In the genomic region with DNA sequence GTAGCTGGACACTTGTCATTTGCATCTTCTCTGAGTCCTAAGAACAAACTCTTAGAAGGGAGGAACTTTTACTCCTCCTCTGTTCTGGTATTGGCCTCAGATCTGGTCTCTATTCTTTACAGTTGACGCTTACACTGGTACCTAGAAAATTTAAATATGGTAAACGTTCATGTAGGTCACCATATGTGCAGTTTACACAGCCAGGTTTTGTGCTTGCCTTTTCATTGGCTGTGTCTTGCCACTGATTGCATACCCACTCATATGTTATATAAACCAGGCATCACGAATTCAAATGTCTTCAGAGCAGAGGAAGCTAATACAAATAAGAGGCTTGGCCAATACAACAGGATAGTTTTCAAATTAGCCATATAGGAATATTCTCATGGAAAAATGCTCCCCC, we compare ENCODE assay signal across 27 mouse cellular contexts. TPM values are rescaled to one million over a fixed set of nuclear protein-coding genes. Genes with fewer than 3 reads are reported as not detected.
DNase-seq lines count a peak whose midpoint lies in the region; ATAC-seq and TF ChIP-seq lines count a peak whose summit lies in the region.
"Had no signal": no experiment of that assay in that cellular context is flagged by ENCODE, and none has a peak within 500 bp of the region (broad histone marks: within the 10 kb centered on the region; RNA-seq: fewer than 3 reads in every experiment).

No protein-coding gene starts in this region.

- ATAC-seq in frontal cortex, adult (ENCODE audit: low TSS enrichment): peak; percentile 89
- ATAC-seq: activated CD4-positive, CD25-positive, alpha-beta regulatory T cell, adult 4 months; CD4-positive, CD25-positive, alpha-beta regulatory T cell, adult 4 months; forebrain, embryonic 14.5 days; forebrain, embryonic 16.5 days; Patski had no signal

- intact Hi-C loops in left cerebral cortex, adult 2 months (cut with DNase I): no loop called here
- intact Hi-C loops in left cerebral cortex, postnatal 36 days (cut with DNase I): no loop called here

- DNase-seq in cerebellum, adult 11-12 months: peak; percentile 22
- no peak for DNase-seq in cerebellum, postnatal 14 days
- no peak for DNase-seq in frontal cortex, postnatal 14 days (ENCODE audit: low spot score in 2 of 2)
- DNase-seq in left cerebral cortex, adult 2 months (ENCODE audit: extremely low spot score in 1 of 2, low spot score in 2 of 2): no peak
- DNase-seq in left cerebral cortex, postnatal 36 days (ENCODE audit: low spot score in 2 of 2): no peak
- peak; percentile 71 for DNase-seq in brain, adult 2 months (ENCODE audit: low read depth, low spot score)
- DNase-seq in urinary bladder, postnatal 25 days (ENCODE audit: low spot score): no peak
- DNase-seq: adrenal gland, adult 8-10 months; adrenal gland, postnatal 14 days; adrenal gland, postnatal 36 days; B cell, adult 2 months; cerebellum, adult 18-20 months; cerebellum, adult 8-10 months; cerebellum, postnatal 10 days; cerebellum, postnatal 36 days; embryo, embryonic 11 days had no signal

- H3K27ac ChIP-seq in left cerebral cortex, adult 2 months: peak overlapping the region; percentile 29; the same call in 1 of the 2 replicates
- H3K27ac ChIP-seq: embryonic facial prominence, embryonic 13.5 days; embryonic facial prominence, embryonic 15.5 days; forebrain, embryonic 10.5 days; forebrain, embryonic 12.5 days had no signal

- H3K4me3 ChIP-seq in left cerebral cortex, adult 2 months: no peak overlapping the region
- H3K4me3 ChIP-seq: embryonic facial prominence, embryonic 13.5 days; embryonic facial prominence, embryonic 15.5 days; erythroblast, embryonic 14.5 days; forebrain, embryonic 10.5 days; forebrain, embryonic 12.5 days had no signal

- TF ChIP-seq CTCF in left cerebral cortex, adult 2 months (IDR thresholded peaks at IDR 0.05): no peak

RNA-seq across cellular contexts. Expression of gene Prox2, which starts 33.5 kb away (rescaled TPM):
- 1 to 10 TPM; 1.9 to 2.1 TPM for total RNA-seq in left cerebral cortex, adult 2 months (2021)
- 1 to 10 TPM; 1.8 to 2.8 TPM for total RNA-seq in left cerebral cortex, postnatal 36 days (2021)

RNA-seq across cellular contexts. Expression of gene Dlst, which starts 33.5 kb away (rescaled TPM):
- 100 to 1,000 TPM; 146 to 156 TPM for total RNA-seq in left cerebral cortex, adult 2 months (2021)
- total RNA-seq in left cerebral cortex, postnatal 36 days (2021): 100 to 1,000 TPM; 144 to 163 TPM

Comparison
In these comparisons a context has a peak if more than half of its experiments do, and no peak if none do; other contexts are left out.
1. DNase-seq: peak in cerebellum, adult 11-12 months (single experiment) and brain, adult 2 months (single experiment); none in cerebellum, postnatal 14 days (0 of 2), frontal cortex, postnatal 14 days (0 of 2), left cerebral cortex, adult 2 months (0 of 2), left cerebral cortex, postnatal 36 days (0 of 2) and urinary bladder, postnatal 25 days (single experiment).